Mouse (Mus musculus): Measurements from ENCODE around the gene Kat6b. TPM values are rescaled to one million over a fixed set of nuclear protein-coding genes. Genes with fewer than 3 reads are reported as not detected.

Kat6b gene
- polyA plus RNA-seq, 1 experiment from 2014 or later = 13.3 TPM

DNA sequence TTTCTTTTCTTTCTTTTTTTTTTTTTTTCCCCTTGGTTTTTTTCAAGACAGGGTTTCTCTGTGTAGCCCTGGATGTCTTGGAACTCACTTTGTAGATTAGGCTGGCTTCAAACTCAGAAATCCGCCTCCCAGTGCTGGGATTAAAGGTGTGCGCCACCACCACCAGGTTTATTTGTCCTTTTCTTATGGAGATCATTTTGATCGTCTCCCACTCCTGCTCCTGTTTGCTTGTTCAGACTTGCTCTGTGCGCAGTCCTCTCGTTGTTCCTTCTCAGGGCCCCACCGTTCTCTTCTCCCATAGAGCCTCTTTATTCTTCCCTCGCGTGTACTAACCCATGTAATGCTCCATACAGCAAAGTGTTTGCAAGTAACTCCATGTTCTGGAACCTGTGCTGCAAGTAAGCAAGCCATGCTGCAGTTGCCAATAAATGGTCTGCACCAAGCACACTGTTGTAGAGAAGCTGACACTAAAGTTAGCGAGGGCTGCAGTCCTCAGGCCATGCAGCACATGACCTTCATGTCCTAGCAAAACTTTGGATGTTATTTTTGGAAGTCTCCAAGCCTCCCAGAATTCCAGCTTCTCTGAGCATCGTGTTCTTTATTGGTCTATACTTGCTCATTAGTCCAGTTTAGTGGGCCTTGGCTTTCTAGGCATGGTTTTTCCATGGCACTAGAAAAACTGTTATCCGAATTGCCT, 55.4 kb downstream of the Kat6b start:
- Histone ChIP-seq H3K4me3 (no peak overlapping the region), H3K27me3 (ENCODE audit: insufficient read depth, poor library complexity, severe bottlenecking) (no peaks in the 10 kb centered on the region), H3K9me3 (no peaks in the 10 kb centered on the region), H3K4me1 (replicated peaks) (peaks cover 19% of the 10 kb centered on the region), H3K27ac (no peak overlapping the region), H3K36me3 (peaks cover 5% of the 10 kb centered on the region)
- WGBS = 90% methylated on average over 11 of the region's 11 CpGs
- no peak for DNase-seq (ENCODE audit: low spot score)

DNA sequence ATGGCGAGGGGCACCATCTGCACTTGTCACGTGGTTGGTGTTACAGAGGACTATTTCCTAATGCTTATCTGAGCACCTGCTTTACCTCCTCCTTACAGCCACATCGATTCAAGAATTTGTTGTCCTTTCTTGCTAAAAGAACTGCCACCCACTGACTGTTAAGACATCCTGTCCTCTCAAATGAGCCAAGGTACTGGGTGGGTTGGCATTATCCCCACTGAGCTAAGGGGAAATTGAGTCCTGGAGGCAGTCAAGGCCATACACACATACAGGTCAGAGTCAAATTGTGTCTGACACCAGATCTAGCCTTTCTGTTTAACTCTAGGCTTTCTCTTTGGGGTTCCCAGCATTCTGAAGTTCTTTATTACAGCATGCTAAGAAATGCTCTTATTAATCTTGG, 56.6 kb downstream of the Kat6b start:
- DNase-seq (ENCODE audit: low spot score) = no peak
- Histone ChIP-seq H3K4me1 (replicated peaks) (peaks cover 19% of the 10 kb centered on the region), H3K27ac (no peak overlapping the region), H3K36me3 (peaks cover 14% of the 10 kb centered on the region), H3K27me3 (ENCODE audit: insufficient read depth, poor library complexity, severe bottlenecking) (no peaks in the 10 kb centered on the region), H3K4me3 (no peak overlapping the region), H3K9me3 (0 out of 2 replicates have a peak, but pooled peaks cover 5% of the 10 kb centered on the region)
- 83% methylated on average over 3 of the region's 3 CpGs for WGBS

DNA sequence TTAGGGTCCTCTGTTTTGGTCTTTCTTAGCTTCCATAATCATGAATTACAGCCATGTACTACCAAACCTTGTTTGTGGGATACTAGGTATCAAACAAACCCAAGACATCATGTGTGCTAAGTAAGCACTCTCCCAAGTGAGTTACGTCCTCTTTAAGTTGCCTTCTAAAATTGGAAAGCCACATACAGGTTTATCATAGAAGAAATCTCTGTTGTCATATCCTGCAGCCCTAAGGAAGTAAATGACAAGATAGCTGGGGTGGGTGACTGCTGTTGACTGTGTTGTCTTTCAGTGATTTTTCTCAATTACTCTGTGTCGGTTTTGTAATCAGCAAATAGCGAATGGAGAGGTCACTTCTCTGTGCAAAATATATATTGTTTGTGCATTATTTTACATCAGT, 58.5 kb downstream of the Kat6b start:
- Histone ChIP-seq H3K36me3 (peaks cover 14% of the 10 kb centered on the region), H3K27me3 (ENCODE audit: insufficient read depth, poor library complexity, severe bottlenecking) (no peaks in the 10 kb centered on the region), H3K4me1 (replicated peaks) (peaks cover 12% of the 10 kb centered on the region), H3K9me3 (0 out of 2 replicates have a peak, but pooled peaks cover 5% of the 10 kb centered on the region), H3K27ac (no peak overlapping the region), H3K4me3 (no peak overlapping the region)
- 87% methylated on average over 3 of the region's 3 CpGs for WGBS
- no peak for DNase-seq (ENCODE audit: low spot score)

DNA sequence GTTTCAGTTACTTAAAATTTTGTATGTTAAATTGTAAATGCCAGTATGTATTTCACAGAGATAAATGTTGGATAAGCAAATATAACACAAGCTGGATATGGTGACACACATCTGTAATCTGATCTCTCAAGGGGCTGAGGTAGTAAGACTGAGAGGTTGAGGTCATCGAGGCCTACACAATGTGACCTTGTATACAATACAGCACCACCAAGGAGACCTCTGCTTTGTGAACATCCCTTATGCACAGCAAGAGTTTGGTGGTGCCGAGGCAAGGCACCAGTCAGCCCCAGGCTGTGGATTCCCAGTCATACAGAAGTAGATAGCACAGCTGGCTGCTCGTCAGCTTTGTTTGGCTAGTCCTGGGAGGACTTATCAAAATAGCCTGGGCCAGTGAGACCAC, 59.1 kb downstream of the Kat6b start:
- no peak overlapping the region for H3K4me3 ChIP-seq
- no peak for DNase-seq (ENCODE audit: low spot score)
- 0 out of 2 replicates have a peak, but pooled peaks cover 5% of the 10 kb centered on the region for H3K9me3 ChIP-seq
- H3K36me3 ChIP-seq = peaks cover 14% of the 10 kb centered on the region
- H3K27me3 ChIP-seq (ENCODE audit: insufficient read depth, poor library complexity, severe bottlenecking) = no peaks in the 10 kb centered on the region
- peaks cover 12% of the 10 kb centered on the region for H3K4me1 ChIP-seq (replicated peaks)
- no peak overlapping the region for H3K27ac ChIP-seq
- 44% methylated on average over 3 of the region's 3 CpGs for WGBS

DNA sequence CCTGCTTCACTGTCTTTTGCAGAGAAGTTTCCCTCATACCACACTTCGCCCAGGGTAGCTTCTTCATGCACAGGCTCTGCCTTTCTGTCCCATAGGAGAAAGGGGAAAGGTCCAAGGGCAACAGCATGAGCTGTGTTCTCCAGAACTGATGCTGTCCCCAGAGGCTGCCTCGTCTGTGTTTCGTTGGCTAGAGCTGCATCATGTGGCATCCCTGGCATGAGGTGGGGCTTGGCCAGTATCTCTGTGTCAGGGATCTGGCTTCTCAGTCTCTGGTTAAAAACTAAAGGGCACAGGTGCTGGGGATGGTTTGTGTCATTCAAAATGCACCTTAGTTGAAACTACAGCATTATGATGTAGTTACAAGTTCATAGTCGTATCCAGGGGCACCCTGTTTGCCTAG, 64.3 kb downstream of the Kat6b start:
- no peak for DNase-seq (ENCODE audit: low spot score)
- Histone ChIP-seq H3K9me3 (0 out of 2 replicates have a peak, but pooled peaks cover 5% of the 10 kb centered on the region), H3K4me1 (replicated peaks) (peaks cover 35% of the 10 kb centered on the region), H3K27me3 (ENCODE audit: insufficient read depth, poor library complexity, severe bottlenecking) (no peaks in the 10 kb centered on the region), H3K27ac (peak overlapping the region; percentile 35; the same call in 1 of the 2 replicates), H3K4me3 (no peak overlapping the region), H3K36me3 (peaks cover 14% of the 10 kb centered on the region)
- 78% methylated on average over 4 of the region's 4 CpGs for WGBS

DNA sequence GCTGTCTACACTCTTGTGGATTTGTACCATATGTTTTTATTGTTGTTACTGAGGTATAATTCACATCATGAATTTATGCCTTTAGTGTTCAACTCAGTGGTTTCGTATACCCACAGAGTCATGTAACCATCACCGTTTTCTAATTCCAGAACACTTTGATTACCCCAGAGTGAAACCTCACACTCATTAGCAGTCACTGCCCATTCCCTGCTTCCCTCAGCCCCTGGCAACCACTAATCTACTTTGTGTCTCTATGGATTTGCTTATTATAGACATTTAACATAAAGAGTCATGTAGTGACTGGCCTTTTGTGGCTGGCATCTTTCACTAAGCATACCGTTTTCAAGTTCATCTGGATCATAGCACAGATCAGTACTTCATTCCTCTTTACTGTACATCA, 65.1 kb downstream of the Kat6b start:
- Histone ChIP-seq H3K27me3 (ENCODE audit: insufficient read depth, poor library complexity, severe bottlenecking) (no peaks in the 10 kb centered on the region), H3K9me3 (0 out of 2 replicates have a peak, but pooled peaks cover 5% of the 10 kb centered on the region), H3K4me1 (replicated peaks) (peaks cover 34% of the 10 kb centered on the region), H3K27ac (peak overlapping the region; percentile 46; the same call in 1 of the 2 replicates), H3K36me3 (peaks cover 11% of the 10 kb centered on the region), H3K4me3 (no peak overlapping the region)
- no peak for DNase-seq (ENCODE audit: low spot score)
- 81% methylated on average over 3 of the region's 3 CpGs for WGBS

DNA sequence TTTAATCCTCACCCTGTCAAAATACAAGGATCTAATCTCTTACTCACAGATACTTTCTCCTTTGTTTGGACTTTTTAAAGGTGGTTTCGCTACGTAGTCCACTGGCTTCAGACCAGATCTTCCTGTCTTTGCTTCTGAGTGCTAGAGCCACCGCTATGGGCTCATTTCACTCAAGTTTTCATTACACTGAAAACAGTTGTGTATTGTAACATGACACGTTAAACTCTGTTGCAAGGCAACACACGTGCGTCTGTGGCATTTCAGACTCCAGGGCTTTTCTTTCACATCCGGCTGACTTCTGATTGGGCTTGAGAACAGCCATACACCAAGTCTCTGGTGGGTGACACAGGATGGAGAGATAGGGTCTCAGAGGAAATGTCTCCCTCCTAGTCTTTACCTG, 66.1 kb downstream of the Kat6b start:
- H3K27me3 ChIP-seq (ENCODE audit: insufficient read depth, poor library complexity, severe bottlenecking) = no peaks in the 10 kb centered on the region
- H3K4me1 ChIP-seq (replicated peaks) = peaks cover 36% of the 10 kb centered on the region
- DNase-seq (ENCODE audit: low spot score) = no peak
- peak overlapping the region; percentile 29; the same call in 1 of the 2 replicates for H3K27ac ChIP-seq
- peaks cover 2% of the 10 kb centered on the region for H3K36me3 ChIP-seq
- no peak overlapping the region for H3K4me3 ChIP-seq
- 63% methylated on average over 7 of the region's 7 CpGs for WGBS
- H3K9me3 ChIP-seq = 0 out of 2 replicates have a peak, but pooled peaks cover 1% of the 10 kb centered on the region

DNA sequence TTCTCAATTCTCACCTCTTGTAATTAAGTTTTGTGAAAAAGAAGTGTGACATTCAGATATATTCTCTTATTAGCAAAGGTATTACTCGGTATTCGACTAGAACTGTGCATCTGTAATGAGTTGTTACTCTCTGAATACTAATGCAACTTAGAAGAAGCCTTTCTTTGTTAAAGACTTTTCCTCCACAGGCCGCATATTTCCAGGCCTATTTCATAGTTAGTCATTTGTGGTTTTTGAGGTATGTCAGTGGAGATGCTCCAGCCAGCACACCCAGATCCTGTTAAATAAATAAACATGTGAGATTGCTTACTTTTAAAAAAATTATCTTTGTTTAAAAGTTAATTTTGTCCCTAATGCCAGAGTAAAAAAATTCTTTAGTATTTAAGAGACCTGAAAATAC, 66.7 kb downstream of the Kat6b start:
- no peak overlapping the region for H3K27ac ChIP-seq
- WGBS = 74% methylated on average over 3 of the region's 3 CpGs

DNA sequence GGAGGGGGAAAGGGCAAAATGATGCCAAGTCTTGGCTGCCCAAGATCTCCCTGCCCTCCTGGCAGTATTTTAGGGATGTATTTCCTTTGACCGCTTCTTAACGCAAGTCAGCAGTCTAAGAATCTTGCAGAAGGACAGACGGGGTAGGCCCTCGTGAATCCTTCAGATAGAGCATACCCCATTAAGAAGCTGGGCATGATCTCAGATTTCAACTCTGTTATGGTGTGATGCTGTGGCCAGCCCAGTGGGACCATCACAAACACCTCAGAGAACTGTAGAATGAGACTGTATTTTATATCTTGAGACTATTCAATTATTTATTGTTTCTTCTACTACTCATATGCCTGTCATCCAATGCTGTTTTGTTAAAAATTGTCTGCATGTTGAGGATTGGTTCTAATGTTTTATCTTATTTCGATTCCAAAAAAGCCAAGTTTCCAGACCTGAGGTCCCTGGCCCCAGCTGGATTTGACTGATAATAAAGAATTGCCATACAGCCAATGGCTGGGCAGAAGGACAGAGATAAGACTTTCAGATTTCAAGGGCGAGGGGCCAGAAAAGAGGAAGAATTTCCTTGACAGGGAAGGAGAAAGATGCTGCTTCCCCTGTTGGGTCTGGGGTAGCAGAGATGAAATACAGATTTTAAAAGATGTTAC, 67.8 kb downstream of the Kat6b start:
- Histone ChIP-seq H3K4me3 (no peak overlapping the region), H3K27me3 (ENCODE audit: insufficient read depth, poor library complexity, severe bottlenecking) (no peaks in the 10 kb centered on the region), H3K9me3 (no peaks in the 10 kb centered on the region), H3K4me1 (replicated peaks) (peaks cover 44% of the 10 kb centered on the region), H3K36me3 (no peaks in the 10 kb centered on the region), H3K27ac (no peak overlapping the region)
- DNase-seq (ENCODE audit: low spot score) = no peak
- WGBS = 84% methylated on average over 6 of the region's 6 CpGs

More for the DNA sequence above, 66.7 kb downstream of the Kat6b start:
- Histone ChIP-seq H3K27me3 (ENCODE audit: insufficient read depth, poor library complexity, severe bottlenecking) (no peaks in the 10 kb centered on the region), H3K36me3 (no peaks in the 10 kb centered on the region), H3K4me1 (replicated peaks) (peaks cover 37% of the 10 kb centered on the region), H3K4me3 (no peak overlapping the region), H3K9me3 (no peaks in the 10 kb centered on the region)
- no peak for DNase-seq (ENCODE audit: low spot score)

DNA sequence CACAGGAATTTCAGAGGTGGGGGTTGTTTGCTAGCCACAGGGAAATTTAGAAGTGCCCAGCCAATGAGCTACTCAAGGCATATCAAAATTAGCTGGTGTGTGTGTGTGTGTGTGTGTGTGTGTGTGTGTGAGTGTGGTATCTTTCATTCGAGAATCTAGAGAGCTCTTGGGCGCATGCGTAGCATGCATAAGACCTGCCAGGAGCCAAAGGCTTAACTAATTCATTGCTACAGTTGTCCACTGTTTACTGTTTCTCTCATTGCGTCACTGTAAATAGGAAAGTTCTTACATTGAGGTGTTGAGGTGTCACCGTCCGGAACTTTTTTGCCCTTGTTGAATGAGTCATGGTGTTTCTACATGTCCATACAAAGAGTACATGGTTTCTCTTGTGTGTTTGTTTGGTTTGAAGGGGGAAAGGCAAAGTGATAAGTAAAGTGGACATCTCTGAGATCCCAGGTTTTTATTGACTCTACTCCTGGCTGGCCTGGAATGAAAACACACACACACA, 68.4 kb downstream of the Kat6b start:
- H3K27me3 ChIP-seq (ENCODE audit: insufficient read depth, poor library complexity, severe bottlenecking) = no peaks in the 10 kb centered on the region
- H3K9me3 ChIP-seq = no peaks in the 10 kb centered on the region
- peaks cover 45% of the 10 kb centered on the region for H3K4me1 ChIP-seq (replicated peaks)
- H3K36me3 ChIP-seq = no peaks in the 10 kb centered on the region
- 90% methylated on average over 6 of the region's 6 CpGs for WGBS
- DNase-seq (ENCODE audit: low spot score) = no peak
- H3K4me3 ChIP-seq = no peak overlapping the region
- H3K27ac ChIP-seq = no peak overlapping the region

DNA sequence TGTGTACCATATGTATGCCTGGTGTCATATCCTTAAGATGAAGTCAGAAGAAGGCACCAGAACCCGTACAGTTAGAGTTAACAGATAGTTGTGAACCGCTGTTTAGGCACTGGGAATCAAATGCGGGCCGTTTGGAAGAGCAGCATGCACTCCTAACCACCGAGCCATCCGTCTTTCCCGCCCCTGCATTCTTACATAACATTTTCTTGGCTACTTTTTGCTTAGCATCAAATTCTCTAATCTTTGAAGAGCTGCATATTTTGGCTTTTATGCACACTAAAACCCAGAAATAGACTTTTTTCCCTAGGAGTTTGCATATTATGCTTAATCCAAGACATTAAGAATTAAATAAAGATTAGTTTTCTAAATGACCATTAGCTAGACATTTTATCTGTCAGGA, 69.3 kb downstream of the Kat6b start:
- no peak for DNase-seq (ENCODE audit: low spot score)
- 93% methylated on average over 7 of the region's 7 CpGs for WGBS
- H3K27me3 ChIP-seq (ENCODE audit: insufficient read depth, poor library complexity, severe bottlenecking) = no peaks in the 10 kb centered on the region
- peaks cover 40% of the 10 kb centered on the region for H3K4me1 ChIP-seq (replicated peaks)
- no peak overlapping the region for H3K27ac ChIP-seq
- H3K4me3 ChIP-seq = no peak overlapping the region
- no peaks in the 10 kb centered on the region for H3K9me3 ChIP-seq
- H3K36me3 ChIP-seq = no peaks in the 10 kb centered on the region

DNA sequence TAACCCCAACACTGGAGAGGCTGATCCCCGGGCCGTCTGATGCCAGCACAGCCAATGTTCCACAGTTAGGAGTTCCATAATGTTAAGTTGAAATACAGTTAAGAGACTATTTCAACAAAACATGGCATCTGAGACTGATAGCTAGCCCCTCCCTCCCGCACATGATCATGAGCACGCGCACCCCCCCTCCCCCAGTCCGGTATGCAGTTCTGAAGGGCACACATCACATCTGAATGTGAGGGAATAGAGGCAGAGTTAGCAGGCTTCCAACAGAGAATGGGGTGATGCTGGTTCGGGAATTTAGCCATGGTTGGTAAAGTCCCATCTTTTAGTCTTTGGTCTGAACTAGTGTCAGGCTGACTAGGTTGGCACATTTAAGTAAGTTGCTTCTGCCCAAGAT, 70.4 kb downstream of the Kat6b start:
- DNase-seq (ENCODE audit: low spot score) = no peak
- Histone ChIP-seq H3K27ac (no peak overlapping the region), H3K4me1 (replicated peaks) (peaks cover 29% of the 10 kb centered on the region), H3K27me3 (ENCODE audit: insufficient read depth, poor library complexity, severe bottlenecking) (no peaks in the 10 kb centered on the region), H3K36me3 (no peaks in the 10 kb centered on the region), H3K9me3 (no peaks in the 10 kb centered on the region), H3K4me3 (no peak overlapping the region)
- WGBS = 92% methylated on average over 7 of the region's 7 CpGs

DNA sequence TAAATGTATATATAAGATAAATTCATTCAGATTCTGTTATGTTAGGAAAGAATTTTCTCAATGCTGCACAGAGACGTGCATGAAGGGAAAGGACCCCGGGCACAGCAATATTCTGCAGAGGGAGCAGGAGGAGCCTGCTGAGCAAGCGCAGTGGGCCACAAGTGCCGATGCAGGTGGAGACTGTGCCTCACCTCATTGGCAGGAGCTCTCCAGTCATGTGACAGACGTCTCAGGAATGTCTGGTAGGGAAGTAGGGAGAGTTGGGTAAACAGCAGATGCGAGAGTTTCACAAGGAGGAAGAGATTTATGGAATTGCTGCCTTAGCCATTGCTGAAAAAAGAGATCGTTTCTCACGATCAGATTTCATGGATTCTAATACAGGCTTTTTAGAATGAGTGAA, 71.7 kb downstream of the Kat6b start:
- Histone ChIP-seq H3K36me3 (no peaks in the 10 kb centered on the region), H3K4me1 (replicated peaks) (peaks cover 16% of the 10 kb centered on the region), H3K9me3 (no peaks in the 10 kb centered on the region), H3K4me3 (no peak overlapping the region), H3K27me3 (ENCODE audit: insufficient read depth, poor library complexity, severe bottlenecking) (no peaks in the 10 kb centered on the region), H3K27ac (no peak overlapping the region)
- 82% methylated on average over 8 of the region's 8 CpGs for WGBS
- DNase-seq (ENCODE audit: low spot score) = no peak

All from hindbrain, embryonic 10.5 days (tissue).